Mouse (Mus musculus): ENCODE measurements around the gene Il22ra2.

Gene Il22ra2

GRCm38 (mm10) chr10:19621408-19622048 is at the start of gene Il22ra2:
Il22ra2 (plus strand) TSS chr10:19621998.
- no peak for DNase-seq (ENCODE audit: low spot score in 2 of 2)

GRCm38 (mm10) chr10:19577571-19577970 is 44.2 kb upstream of the Il22ra2 start:
- DNase-seq (ENCODE audit: low spot score in 2 of 2): no peak

GRCm38 (mm10) chr10:19578001-19578400 is 43.8 kb upstream of the Il22ra2 start:
- no peak for DNase-seq (ENCODE audit: low spot score in 2 of 2)

GRCm38 (mm10) chr10:19578409-19578986 is 43.3 kb upstream of the Il22ra2 start:
- peak; percentile 31 to 57 for DNase-seq (ENCODE audit: low spot score in 2 of 2)

- no peak for DNase-seq (ENCODE audit: low spot score in 2 of 2)
Measured at GRCm38 (mm10) chr10:19580660-19581059, 41.1 kb upstream of the Il22ra2 start.

GRCm38 (mm10) chr10:19581844-19582582 is 39.8 kb upstream of the Il22ra2 start:
- no peak for DNase-seq (ENCODE audit: low spot score in 2 of 2)

- DNase-seq (ENCODE audit: low spot score in 2 of 2): no peak
Measured at GRCm38 (mm10) chr10:19582806-19583430, 38.9 kb upstream of the Il22ra2 start.

GRCm38 (mm10) chr10:19584064-19584463 is 37.7 kb upstream of the Il22ra2 start:
- DNase-seq (ENCODE audit: low spot score in 2 of 2): no peak

- no peak for DNase-seq (ENCODE audit: low spot score in 2 of 2)
Measured at GRCm38 (mm10) chr10:19584846-19585245, 37.0 kb upstream of the Il22ra2 start.

- DNase-seq (ENCODE audit: low spot score in 2 of 2): no peak
Measured at GRCm38 (mm10) chr10:19585860-19586259, 35.9 kb upstream of the Il22ra2 start.

GRCm38 (mm10) chr10:19587281-19587680 is 34.5 kb upstream of the Il22ra2 start:
- DNase-seq (ENCODE audit: low spot score in 2 of 2): no peak

GRCm38 (mm10) chr10:19589626-19590025 is 32.2 kb upstream of the Il22ra2 start:
- no peak for DNase-seq (ENCODE audit: low spot score in 2 of 2)

- DNase-seq (ENCODE audit: low spot score in 2 of 2): no peak
Measured at GRCm38 (mm10) chr10:19591286-19591640, 30.5 kb upstream of the Il22ra2 start.

GRCm38 (mm10) chr10:19591641-19592441 is 30.0 kb upstream of the Il22ra2 start, which contains the start of gene Ifngr1:
Ifngr1 (plus strand) TSS chr10:19591949.
- peak; percentile 93 to 95 for DNase-seq (ENCODE audit: low spot score in 2 of 2)

GRCm38 (mm10) chr10:19592556-19592955 is 29.2 kb upstream of the Il22ra2 start:
- DNase-seq (ENCODE audit: low spot score in 2 of 2): no peak

GRCm38 (mm10) chr10:19593296-19593695 is 28.5 kb upstream of the Il22ra2 start:
- DNase-seq (ENCODE audit: low spot score in 2 of 2): no peak

- no peak for DNase-seq (ENCODE audit: low spot score in 2 of 2)
Measured at GRCm38 (mm10) chr10:19594201-19594905, 27.4 kb upstream of the Il22ra2 start.

GRCm38 (mm10) chr10:19596866-19597265 is 24.9 kb upstream of the Il22ra2 start:
- DNase-seq (ENCODE audit: low spot score in 2 of 2): no peak

GRCm38 (mm10) chr10:19598091-19598490 is 23.7 kb upstream of the Il22ra2 start:
- no peak for DNase-seq (ENCODE audit: low spot score in 2 of 2)

- no peak for DNase-seq (ENCODE audit: low spot score in 2 of 2)
Measured at GRCm38 (mm10) chr10:19599331-19600092, 22.3 kb upstream of the Il22ra2 start.
